Mouse (Mus musculus) ES-E14 (cell line): ENCODE data around the gene Fastkd3.

Source experiments
- CHD2 ChIP-seq: IDR thresholded peaks from 2 replicates; pipeline ENCODE4 v1.6.1; 2014; ENCODE audit warnings: mild to moderate bottlenecking, low read depth, low read length, inconsistent platforms
- HCFC1 ChIP-seq: IDR thresholded peaks from 2 replicates; pipeline ENCODE4 v1.6.1; 2012; ENCODE audit warnings: low read length, inconsistent platforms, borderline replicate concordance; ENCODE audit not compliant: insufficient read depth
- MAFK ChIP-seq: IDR thresholded peaks from 2 replicates; pipeline ENCODE4 v1.6.1; 2014; ENCODE audit warnings: mild to moderate bottlenecking, low read depth, low read length, inconsistent platforms; ENCODE audit not compliant: insufficient read depth
- ZC3H11A ChIP-seq: IDR thresholded peaks from 2 replicates; pipeline ENCODE4 v1.6.1; 2012; ENCODE audit warnings: low read depth, mild to moderate bottlenecking, inconsistent platforms, low read length, borderline replicate concordance
- ZNF384 ChIP-seq: IDR thresholded peaks from 2 replicates; pipeline ENCODE4 v1.6.1; 2012; ENCODE audit warnings: low read depth, low read length, inconsistent platforms

GRCm38 (mm10) chr13:68583961-68584360, 1.9 kb downstream of the Fastkd3 start:
- TF ChIP-seq ZC3H11A (no peak), HCFC1 (no peak), ZNF384 (no peak), CHD2 (no peak), MAFK (no peak)
